Mouse (Mus musculus) cerebellum, adult 2 months (tissue): ENCODE data around the gene Ksr1.

Experiments used
- CTCF ChIP-seq: fragments of 200-500 bp; IDR thresholded peaks from 2 replicates; pipeline ENCODE4 v1.5.1; 2011; ENCODE audit warnings: low read depth, mild to moderate bottlenecking, control low read depth, low read length, moderate library complexity, borderline replicate concordance; ENCODE audit not compliant: insufficient read depth
- POLR2A ChIP-seq: fragments of 200-500 bp; IDR thresholded peaks from 2 replicates; pipeline ENCODE4 v1.6.1; 2011; ENCODE audit warnings: low read length, control low read depth, borderline replicate concordance; ENCODE audit not compliant: insufficient read depth

- TF ChIP-seq CTCF (no peak), POLR2A (no peak)
Measured at GRCm38 (mm10) chr11:79065463-79066190, 80.6 kb downstream of the Ksr1 start.
